Mouse (Mus musculus): Measurements from ENCODE around the gene Oas1a. TPM values are rescaled to one million over a fixed set of nuclear protein-coding genes. Genes with fewer than 3 reads are reported as not detected.
"Not testable (repeated sequence)": the region's sequence is repeated elsewhere in the genome, so short reads cannot be mapped to it uniquely, and the experiment has no call there.

The Oas1a gene
- 3.0 and 3.1 TPM in 2 replicates for polyA plus RNA-seq (2015; fragmentation: Nextera tagmentation; extraction: Ambion mirVana)

DNA sequence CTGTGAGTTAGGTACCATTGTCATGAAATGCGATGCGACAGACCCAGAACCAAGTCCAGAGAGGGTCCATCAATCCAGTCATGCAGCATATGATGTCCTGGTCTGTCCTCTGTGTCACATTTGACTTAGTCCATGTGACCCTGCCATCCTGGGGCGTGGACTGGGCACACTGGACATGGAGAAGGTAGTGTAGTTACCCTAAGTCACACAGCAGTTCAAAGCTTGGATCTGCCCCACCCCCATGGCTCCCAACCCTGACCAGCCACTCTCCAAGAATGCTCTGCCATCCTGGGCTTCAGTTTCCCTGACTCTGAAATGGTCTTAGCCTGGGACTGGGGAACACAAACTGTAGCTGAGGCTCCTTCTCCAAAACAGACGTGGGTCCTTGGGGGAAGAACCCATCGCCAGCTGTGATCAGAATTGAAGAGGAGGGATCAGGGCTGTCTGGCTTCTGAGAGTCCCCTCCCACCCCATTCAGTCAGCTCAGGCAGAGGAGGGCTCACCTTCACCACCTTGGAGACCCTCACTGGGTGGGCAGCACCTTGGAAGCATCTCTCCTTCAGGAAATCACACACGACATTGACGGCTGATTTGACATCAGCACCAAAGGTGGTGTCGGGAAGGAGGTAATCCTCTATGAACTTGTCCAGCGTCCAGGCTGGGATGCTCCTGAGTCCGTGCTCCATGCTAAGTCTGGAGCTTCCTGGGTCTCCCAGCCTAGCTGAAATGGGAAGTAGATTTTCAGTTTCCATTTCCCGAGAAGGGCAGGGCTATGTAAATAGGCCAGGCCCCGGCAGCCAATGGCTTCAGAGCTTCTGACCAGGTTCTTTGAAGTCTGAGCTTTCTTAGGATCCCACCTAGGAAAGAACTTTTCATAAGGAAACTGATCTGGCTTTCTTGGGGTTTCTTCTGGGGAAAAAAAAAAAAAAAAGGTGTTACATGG lies at the start of gene Oas1a:
TSS of gene Oas1a (minus strand) at position 731 of the 943 bp plus-strand sequence.
- not testable (repeated sequence) for H3K4me1 ChIP-seq (ENCODE audit: insufficient read depth, low read depth, low read length); H3K27ac ChIP-seq (ENCODE audit: low read length); H3K9me3 ChIP-seq (ENCODE audit: low read length); H3K27me3 ChIP-seq (replicated peaks; ENCODE audit: insufficient read depth, low read length); DNase-seq (ENCODE audit: low spot score); H3K36me3 ChIP-seq (ENCODE audit: insufficient read depth, low read length); H3K9ac ChIP-seq (replicated peaks; ENCODE audit: low read depth); ATAC-seq; H3K4me3 ChIP-seq (ENCODE audit: low read depth, low read length)
- peak within 1 kb of the TSS; percentile 22 for H3K4me2 ChIP-seq (replicated peaks; ENCODE audit: low read depth, low read length)
- 33% methylated on average over 9 of the region's 12 CpGs for WGBS

DNA sequence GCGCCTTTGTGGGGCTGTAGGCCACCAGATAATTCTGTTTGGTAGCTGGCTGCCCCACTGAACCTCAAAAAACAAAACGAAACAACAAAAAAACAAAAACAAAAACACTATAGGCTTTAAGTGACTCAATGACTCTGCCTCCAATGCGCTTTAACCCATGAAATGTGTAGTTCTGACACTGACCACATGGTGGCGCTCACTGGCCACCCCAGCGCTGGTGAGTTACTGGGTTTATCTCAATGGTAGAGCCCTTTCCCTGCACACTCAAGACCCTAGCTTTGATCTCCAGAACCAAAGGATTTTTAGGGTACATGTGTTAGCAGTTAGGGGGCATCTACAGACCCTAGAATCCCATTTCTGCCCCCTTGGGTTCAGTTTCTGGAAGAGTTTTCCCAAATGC lies 46.7 kb upstream of the Oas1a start:
- Histone ChIP-seq H3K27me3 (replicated peaks; ENCODE audit: insufficient read depth, low read length) (no peaks in the 10 kb centered on the region), H3K4me3 (ENCODE audit: low read depth, low read length) (no peak overlapping the region)
- no peak for ATAC-seq

DNA sequence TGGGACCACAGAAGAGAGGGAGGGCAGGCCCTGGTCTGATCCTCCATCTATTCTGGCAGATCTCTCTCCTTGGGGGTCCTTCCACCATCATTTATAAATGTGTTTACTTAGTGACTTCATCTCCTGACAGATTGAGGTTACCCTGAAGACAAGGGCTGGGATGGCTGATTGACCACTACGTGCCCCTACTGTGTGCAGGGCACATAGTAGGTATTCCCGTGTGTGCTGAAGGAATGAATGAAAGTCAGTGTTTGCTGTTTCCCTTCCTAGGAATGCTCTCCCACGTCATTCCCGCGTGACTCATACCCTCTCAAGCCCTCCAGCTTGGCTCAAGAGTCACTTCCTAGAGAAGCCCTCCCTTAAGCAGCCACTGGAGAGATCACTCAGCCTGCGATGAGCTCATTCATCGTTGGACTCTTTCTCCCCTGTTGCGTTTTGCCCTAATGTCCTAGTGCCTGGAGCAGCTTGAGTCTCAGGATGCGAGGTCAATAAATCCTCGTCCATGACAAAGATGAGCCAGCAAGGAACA lies 45.0 kb upstream of the Oas1a start:
- Histone ChIP-seq H3K27me3 (replicated peaks; ENCODE audit: insufficient read depth, low read length) (no peaks in the 10 kb centered on the region), H3K4me1 (ENCODE audit: insufficient read depth, low read depth, low read length) (no peaks in the 10 kb centered on the region), H3K36me3 (ENCODE audit: insufficient read depth, low read length) (no peaks in the 10 kb centered on the region), H3K4me2 (replicated peaks; ENCODE audit: low read depth, low read length) (no peak overlapping the region), H3K27ac (ENCODE audit: low read length) (no peak overlapping the region), H3K4me3 (ENCODE audit: low read depth, low read length) (no peak overlapping the region), H3K9ac (replicated peaks; ENCODE audit: low read depth) (no peak overlapping the region), H3K9me3 (ENCODE audit: low read length) (no peaks in the 10 kb centered on the region)
- TF ChIP-seq CTCF (IDR thresholded peaks at IDR 0.05) (no peak), EP300 (IDR thresholded peaks at IDR 0.05) (no peak)
- 44% methylated on average over 10 of the region's 10 CpGs for WGBS
- DNase-seq (ENCODE audit: low spot score) (peak; percentile 8), ATAC-seq (no peak)

More for the DNA sequence above, 46.7 kb upstream of the Oas1a start:
- Histone ChIP-seq H3K9me3 (ENCODE audit: low read length) (no peaks in the 10 kb centered on the region), H3K36me3 (ENCODE audit: insufficient read depth, low read length) (no peaks in the 10 kb centered on the region), H3K4me1 (ENCODE audit: insufficient read depth, low read depth, low read length) (no peaks in the 10 kb centered on the region), H3K27ac (ENCODE audit: low read length) (no peak overlapping the region), H3K4me2 (replicated peaks; ENCODE audit: low read depth, low read length) (no peak overlapping the region), H3K9ac (replicated peaks; ENCODE audit: low read depth) (no peak overlapping the region)
- TF ChIP-seq EP300 (IDR thresholded peaks at IDR 0.05) (no peak), CTCF (IDR thresholded peaks at IDR 0.05) (peak; percentile 62)
- DNase-seq (ENCODE audit: low spot score), result no peak
- 15% methylated on average over 5 of the region's 5 CpGs for WGBS

DNA sequence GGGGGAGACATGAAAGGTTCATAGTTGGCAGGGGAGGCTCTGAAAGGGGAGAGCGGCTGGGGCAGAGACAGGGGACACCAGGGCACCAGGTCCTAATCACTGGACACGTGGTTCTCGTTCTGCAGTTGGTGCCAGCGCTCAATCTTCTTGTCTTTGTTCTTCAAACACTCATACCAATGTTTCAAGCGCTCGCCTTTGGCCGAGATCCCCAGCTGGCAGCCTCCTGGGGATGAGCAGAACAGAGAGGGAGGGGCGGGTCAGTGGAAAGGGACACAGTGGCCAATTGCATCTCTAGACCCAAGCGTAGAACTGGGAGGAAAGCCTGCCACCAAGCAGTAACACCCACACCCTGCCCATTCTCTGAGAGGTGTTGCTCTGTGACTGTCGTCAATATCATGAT lies 34.8 kb upstream of the Oas1a start:
- Histone ChIP-seq H3K9me3 (ENCODE audit: low read length) (no peaks in the 10 kb centered on the region), H3K4me2 (replicated peaks; ENCODE audit: low read depth, low read length) (no peak overlapping the region), H3K36me3 (ENCODE audit: insufficient read depth, low read length) (no peaks in the 10 kb centered on the region), H3K27me3 (replicated peaks; ENCODE audit: insufficient read depth, low read length) (no peaks in the 10 kb centered on the region), H3K9ac (replicated peaks; ENCODE audit: low read depth) (no peak overlapping the region), H3K27ac (ENCODE audit: low read length) (no peak overlapping the region), H3K4me3 (ENCODE audit: low read depth, low read length) (no peak overlapping the region), H3K4me1 (ENCODE audit: insufficient read depth, low read depth, low read length) (no peaks in the 10 kb centered on the region)
- WGBS, result 54% methylated on average over 10 of the region's 10 CpGs
- ATAC-seq (no peak), DNase-seq (ENCODE audit: low spot score) (no peak)
- TF ChIP-seq CTCF (IDR thresholded peaks at IDR 0.05) (no peak), EP300 (IDR thresholded peaks at IDR 0.05) (no peak)

DNA sequence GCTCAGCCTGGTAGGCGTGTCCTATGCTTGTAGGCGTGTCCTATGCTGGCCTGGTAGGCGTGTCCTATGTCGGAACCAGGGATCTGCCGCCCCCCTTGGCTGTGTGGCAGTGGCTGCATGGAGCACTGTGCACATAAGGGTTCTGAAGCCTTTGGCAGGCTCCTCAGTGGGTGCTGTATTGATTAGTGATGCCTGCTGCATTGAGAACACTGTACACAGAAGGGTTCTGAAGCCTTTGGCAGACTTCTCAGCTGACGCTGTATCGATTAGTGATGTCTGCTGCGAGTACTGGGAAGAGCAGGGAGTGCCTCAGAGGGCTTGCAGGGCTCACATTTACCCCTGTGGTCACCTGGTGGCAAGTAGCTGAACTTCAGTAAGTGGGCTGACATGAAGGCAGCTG lies 31.3 kb upstream of the Oas1a start:
- Histone ChIP-seq H3K9me3 (ENCODE audit: low read length) (no peaks in the 10 kb centered on the region), H3K9ac (replicated peaks; ENCODE audit: low read depth) (no peak overlapping the region), H3K36me3 (ENCODE audit: insufficient read depth, low read length) (no peaks in the 10 kb centered on the region), H3K4me2 (replicated peaks; ENCODE audit: low read depth, low read length) (no peak overlapping the region), H3K27me3 (replicated peaks; ENCODE audit: insufficient read depth, low read length) (no peaks in the 10 kb centered on the region), H3K4me1 (ENCODE audit: insufficient read depth, low read depth, low read length) (no peaks in the 10 kb centered on the region), H3K27ac (ENCODE audit: low read length) (no peak overlapping the region), H3K4me3 (ENCODE audit: low read depth, low read length) (no peak overlapping the region)
- WGBS, result 35% methylated on average over 8 of the region's 8 CpGs
- no peak for ATAC-seq
- no peak for TF ChIP-seq EP300 (IDR thresholded peaks at IDR 0.05)
- no peak for TF ChIP-seq CTCF (IDR thresholded peaks at IDR 0.05)
- DNase-seq (ENCODE audit: low spot score), result no peak

DNA sequence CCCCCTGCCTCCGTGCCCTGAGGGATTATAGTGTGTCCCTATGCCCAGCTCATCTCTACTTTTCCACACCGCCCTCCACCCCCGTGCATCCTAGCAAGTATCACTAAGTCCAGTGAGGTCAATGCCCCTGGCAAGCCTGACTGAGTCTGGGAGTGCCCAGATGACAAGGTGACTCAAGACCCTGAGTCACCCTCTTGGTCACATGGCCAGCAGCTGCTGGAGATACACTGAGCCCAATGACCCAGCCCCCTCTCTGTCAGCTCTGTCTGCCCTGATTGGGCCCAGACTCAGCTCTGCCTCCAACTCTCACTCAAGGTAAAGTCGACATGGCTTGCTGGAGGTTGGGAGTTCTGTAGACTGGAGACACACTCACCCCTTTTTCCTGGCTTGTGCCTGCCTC lies 30.5 kb upstream of the Oas1a start:
- no peak for TF ChIP-seq EP300 (IDR thresholded peaks at IDR 0.05)
- TF ChIP-seq CTCF (IDR thresholded peaks at IDR 0.05), result no peak
- Histone ChIP-seq H3K9ac (replicated peaks; ENCODE audit: low read depth) (no peak overlapping the region), H3K27me3 (replicated peaks; ENCODE audit: insufficient read depth, low read length) (no peaks in the 10 kb centered on the region), H3K36me3 (ENCODE audit: insufficient read depth, low read length) (no peaks in the 10 kb centered on the region), H3K4me3 (ENCODE audit: low read depth, low read length) (no peak overlapping the region), H3K9me3 (ENCODE audit: low read length) (no peaks in the 10 kb centered on the region), H3K4me2 (replicated peaks; ENCODE audit: low read depth, low read length) (no peak overlapping the region), H3K27ac (ENCODE audit: low read length) (no peak overlapping the region), H3K4me1 (ENCODE audit: insufficient read depth, low read depth, low read length) (no peaks in the 10 kb centered on the region)
- DNase-seq (ENCODE audit: low spot score) (no peak), ATAC-seq (no peak)
- WGBS, result 66% methylated on average over 4 of the region's 4 CpGs

Data from lung, postnatal 0 days (tissue).